Mouse (Mus musculus) C2C12 (cell line): Measurements from ENCODE around the gene Fxyd2. TPM values are rescaled to one million over a fixed set of nuclear protein-coding genes. Genes with fewer than 3 reads are reported as not detected.
A peak's percentile ranks its signal among the peaks of the same experiment; 100 is the strongest.

Source experiments
- H3K27me3 ChIP-seq: one replicate; pipeline ENCODE4 v1.6.1; 2011; ENCODE audit not compliant: control insufficient read depth, insufficient read depth, insufficient read length
- H3K36me3 ChIP-seq: one replicate; pipeline ENCODE4 v1.6.1; 2011; ENCODE audit not compliant: control insufficient read depth, insufficient read depth
- H3K4me3 ChIP-seq: one replicate; pipeline ENCODE4 v1.5.1; 2011; ENCODE audit warnings: mild to moderate bottlenecking, control low read depth; ENCODE audit not compliant: poor library complexity, insufficient read depth, severe bottlenecking
- H3K79me2 ChIP-seq: one replicate; pipeline ENCODE4 v1.6.1; 2011; ENCODE audit not compliant: control insufficient read depth, insufficient read depth
- H3K79me3 ChIP-seq: one replicate; pipeline ENCODE4 v1.6.1; 2011; ENCODE audit warnings: low read depth, control low read depth
- H3ac ChIP-seq: one replicate; pipeline ENCODE3; 2011; ENCODE audit warnings: low read depth; ENCODE audit not compliant: control insufficient read depth, insufficient read length
- CEBPB ChIP-seq: IDR thresholded peaks from one replicate; pipeline ENCODE4 v1.6.1; 2011; ENCODE audit warnings: low read depth, mild to moderate bottlenecking, control low read depth, moderate library complexity
- CTCF ChIP-seq: IDR thresholded peaks from one replicate; pipeline ENCODE4 v1.5.1; 2011; ENCODE audit not compliant: control insufficient read depth, insufficient read depth, insufficient read length
- FOSL1 ChIP-seq: IDR thresholded peaks from one replicate; pipeline ENCODE4 v1.8.0; 2011; ENCODE audit warnings: mild to moderate bottlenecking, low read length; ENCODE audit not compliant: poor library complexity, insufficient read depth, severe bottlenecking
- MAX ChIP-seq: IDR thresholded peaks from one replicate; pipeline ENCODE4 v1.6.1; 2011; ENCODE audit warnings: mild to moderate bottlenecking, control low read depth
- MYOD1 ChIP-seq: IDR thresholded peaks from one replicate; pipeline ENCODE4 v1.6.1; 2011; ENCODE audit warnings: low read depth; ENCODE audit not compliant: control insufficient read depth, insufficient read length
- MYOG ChIP-seq: IDR thresholded peaks from one replicate; pipeline ENCODE4 v1.6.1; 2011; ENCODE audit not compliant: control insufficient read depth, insufficient read length; ENCODE audit errors: extremely low read depth
- USF1 ChIP-seq: IDR thresholded peaks from one replicate; pipeline ENCODE4 v1.6.1; 2011; ENCODE audit warnings: low read depth, mild to moderate bottlenecking, control low read depth, moderate library complexity
- polyA plus RNA-seq: library from polyadenylated mRNA; unstranded; fragments of >200 nt; fragmentation: generic; extraction: Trizol; gene quantifications from one replicate; pipeline ENCODE4 v1.2.1, GENCODE M21; 2012; ENCODE audit warnings: missing spikeins

Gene Fxyd2
- polyA plus RNA-seq, 1 experiment: not detected

- Histone ChIP-seq H3K36me3 (no peaks in the 10 kb centered on the region), H3ac (no peak overlapping the region), H3K79me3 (no peaks in the 10 kb centered on the region), H3K4me3 (no peak overlapping the region), H3K27me3 (peaks cover 5% of the 10 kb centered on the region), H3K79me2 (no peaks in the 10 kb centered on the region)
- TF ChIP-seq USF1: no peak
- no peak for TF ChIP-seq MAX
- peak; percentile 23 for TF ChIP-seq CTCF
- TF ChIP-seq MYOD1: no peak
Observed at GRCm38 (mm10) chr9:45407706-45408675, 8.5 kb downstream of the Fxyd2 start.

- Histone ChIP-seq H3ac (no peak overlapping the region), H3K4me3 (no peak overlapping the region), H3K36me3 (no peaks in the 10 kb centered on the region), H3K79me2 (no peaks in the 10 kb centered on the region), H3K79me3 (no peaks in the 10 kb centered on the region), H3K27me3 (no peaks in the 10 kb centered on the region)
- TF ChIP-seq CEBPB (no peak), MYOG (no peak), FOSL1 (no peak), USF1 (no peak), MAX (no peak)
Observed at GRCm38 (mm10) chr9:45410193-45410592, 10.7 kb downstream of the Fxyd2 start.

- Histone ChIP-seq H3K79me3 (no peaks in the 10 kb centered on the region), H3K4me3 (no peak overlapping the region), H3K36me3 (no peaks in the 10 kb centered on the region), H3K27me3 (no peaks in the 10 kb centered on the region), H3ac (no peak overlapping the region), H3K79me2 (no peaks in the 10 kb centered on the region)
- TF ChIP-seq CEBPB (no peak), MAX (no peak), MYOD1 (no peak), USF1 (no peak), MYOG (no peak), FOSL1 (no peak), CTCF (no peak)
Observed at GRCm38 (mm10) chr9:45410614-45411013, 11.1 kb downstream of the Fxyd2 start.

GRCm38 (mm10) chr9:45411111-45411510, 11.6 kb downstream of the Fxyd2 start:
- no peak overlapping the region for H3ac ChIP-seq
- H3K79me2 ChIP-seq: no peaks in the 10 kb centered on the region
- H3K36me3 ChIP-seq: no peaks in the 10 kb centered on the region
- H3K4me3 ChIP-seq: no peak overlapping the region
- no peaks in the 10 kb centered on the region for H3K27me3 ChIP-seq
- no peaks in the 10 kb centered on the region for H3K79me3 ChIP-seq
- TF ChIP-seq FOSL1 (no peak), MYOG (no peak), USF1 (no peak), MAX (no peak), CTCF (no peak), CEBPB (no peak), MYOD1 (no peak)

GRCm38 (mm10) chr9:45411803-45412202, 12.3 kb downstream of the Fxyd2 start:
- no peaks in the 10 kb centered on the region for H3K36me3 ChIP-seq

More at GRCm38 (mm10) chr9:45411803-45412202, 12.3 kb downstream of the Fxyd2 start:
- Histone ChIP-seq H3K79me3 (no peaks in the 10 kb centered on the region), H3K79me2 (no peaks in the 10 kb centered on the region), H3K27me3 (no peaks in the 10 kb centered on the region), H3K4me3 (no peak overlapping the region), H3ac (no peak overlapping the region)
- TF ChIP-seq MYOG (no peak), USF1 (no peak), MYOD1 (no peak), CTCF (no peak), MAX (no peak), FOSL1 (no peak), CEBPB (no peak)
